Mouse (Mus musculus): ENCODE data around the gene Rac3. TPM values are rescaled to one million over a fixed set of nuclear protein-coding genes. Genes with fewer than 3 reads are reported as not detected.
"Not testable (repeated sequence)": the region's sequence is repeated elsewhere in the genome, so short reads cannot be mapped to it uniquely, and the experiment has no call there.

Gene Rac3
- not detected for polyA plus RNA-seq (2017; shearing (Covaris generic))

DNA sequence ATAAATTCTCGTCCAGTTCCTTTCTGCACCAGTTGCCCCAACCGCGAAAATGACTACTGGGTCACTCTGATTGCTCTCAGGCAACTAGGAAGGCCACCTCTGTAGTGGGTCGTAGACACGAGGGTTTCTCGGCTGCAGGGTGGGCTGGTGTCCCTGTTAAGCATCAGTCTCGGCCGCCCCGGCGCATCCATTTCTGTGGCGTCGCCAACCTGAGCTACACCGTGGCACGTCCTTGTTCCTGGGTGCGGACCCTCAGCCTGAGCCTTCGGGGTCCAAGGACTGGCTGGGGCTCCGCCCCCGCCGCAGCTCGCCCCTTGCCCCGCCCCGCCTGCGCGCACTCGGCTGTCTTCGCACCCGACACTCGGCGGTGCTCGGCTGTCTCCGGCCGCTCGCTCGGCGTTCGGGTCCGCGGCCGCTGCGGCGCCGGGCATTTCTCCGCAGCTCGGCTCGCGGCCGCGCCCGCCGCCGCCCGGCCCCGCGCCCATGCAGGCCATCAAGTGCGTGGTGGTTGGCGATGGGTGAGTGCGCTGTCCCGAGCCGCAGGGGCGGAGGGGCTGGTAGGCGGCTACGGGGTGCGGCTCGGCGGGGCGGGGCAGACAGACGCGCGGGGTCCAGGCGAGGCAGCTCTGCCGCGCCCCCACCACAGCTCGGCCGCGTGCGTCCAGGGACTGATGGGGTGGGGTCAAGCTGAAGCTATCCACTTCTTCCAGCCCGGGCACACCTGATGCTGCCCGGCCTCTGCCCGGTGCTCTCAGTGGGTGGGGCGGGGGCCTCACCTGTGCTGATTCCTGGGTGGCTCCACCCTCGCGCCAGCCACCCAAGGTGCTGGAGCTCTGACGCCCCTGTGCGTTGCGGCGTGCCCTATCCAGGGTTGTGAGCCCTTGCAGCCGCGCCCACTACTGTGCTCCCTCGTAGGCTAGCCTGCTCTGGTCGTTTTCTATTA lies at the start of gene Rac3:
Gene Rac3 (plus strand): TSS at position 347 of the 943 bp plus-strand sequence.
- ATAC-seq, result peak; percentile 26

DNA sequence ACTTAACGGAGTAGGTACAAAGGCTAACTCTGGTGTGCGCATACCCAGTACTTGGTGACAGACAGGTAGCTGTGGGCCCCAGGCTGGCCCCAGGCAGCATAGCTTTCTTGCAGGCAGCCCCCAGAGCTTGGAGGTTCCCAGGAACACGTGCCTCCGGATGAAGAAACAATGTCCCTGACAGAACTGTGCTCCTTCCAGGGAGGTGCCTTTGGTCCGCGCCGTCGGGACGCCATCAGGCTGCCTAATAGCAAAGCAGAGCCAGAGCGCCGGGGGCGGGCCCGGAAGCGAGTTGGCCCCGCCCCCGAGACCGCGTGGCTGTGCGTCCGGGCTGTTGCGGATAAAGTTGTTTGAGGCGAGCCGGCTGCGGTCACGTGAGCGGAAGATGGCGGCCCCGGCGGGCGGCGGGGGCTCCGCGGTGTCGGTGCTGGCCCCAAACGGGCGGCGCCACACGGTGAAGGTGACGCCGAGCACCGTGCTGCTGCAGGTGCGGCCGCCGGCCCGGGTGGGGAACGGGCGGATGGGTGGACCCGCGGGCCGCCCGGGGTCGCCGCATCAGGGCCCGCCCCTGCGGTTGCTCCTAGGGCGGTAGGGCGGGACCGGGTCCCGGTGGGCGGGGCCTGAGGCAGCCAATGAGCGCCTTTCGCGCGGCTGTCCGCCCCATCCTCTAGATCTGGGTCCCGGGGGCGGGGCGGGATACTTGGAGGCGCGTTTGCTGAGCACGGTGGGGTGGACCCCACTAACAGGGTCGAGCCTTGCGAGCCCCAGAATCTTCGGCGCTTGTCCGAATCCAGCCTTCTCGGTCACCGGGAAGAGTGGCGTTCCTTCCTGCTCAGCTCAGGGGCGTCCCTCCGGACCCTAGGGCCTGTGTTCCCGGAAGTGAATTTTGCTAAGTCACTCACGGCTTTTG lies 48.3 kb upstream of the Rac3 start, which contains the start of gene Aspscr1:
Gene Aspscr1 (plus strand): TSS at position 287 of the 907 bp plus-strand sequence.
- ATAC-seq, result peak; percentile 85

DNA sequence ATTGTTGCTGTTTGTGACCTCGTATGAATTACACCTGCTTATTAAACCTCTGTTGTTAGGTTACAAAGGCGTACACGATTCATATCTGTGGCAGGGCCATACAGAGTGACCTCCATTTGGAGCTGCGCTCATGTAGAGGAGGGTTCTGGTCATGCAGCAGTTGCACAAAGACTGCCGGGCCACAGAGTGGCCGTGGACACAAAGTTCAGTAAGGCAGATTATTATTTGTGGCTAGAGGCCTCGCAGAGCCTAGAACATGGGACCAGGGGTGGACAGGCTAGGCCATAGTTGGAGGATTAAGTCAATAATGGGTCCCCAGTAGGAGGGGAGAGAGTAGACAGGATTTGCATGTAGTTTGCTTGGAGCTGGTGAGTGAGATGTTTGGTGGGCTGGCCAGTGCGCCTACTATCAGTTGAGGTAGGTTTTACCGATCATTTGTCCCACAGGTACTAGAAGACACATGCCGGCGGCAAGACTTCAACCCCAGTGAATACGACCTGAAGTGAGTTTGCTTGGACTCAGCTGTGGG lies 47.6 kb upstream of the Rac3 start:
- ATAC-seq, result no peak

DNA sequence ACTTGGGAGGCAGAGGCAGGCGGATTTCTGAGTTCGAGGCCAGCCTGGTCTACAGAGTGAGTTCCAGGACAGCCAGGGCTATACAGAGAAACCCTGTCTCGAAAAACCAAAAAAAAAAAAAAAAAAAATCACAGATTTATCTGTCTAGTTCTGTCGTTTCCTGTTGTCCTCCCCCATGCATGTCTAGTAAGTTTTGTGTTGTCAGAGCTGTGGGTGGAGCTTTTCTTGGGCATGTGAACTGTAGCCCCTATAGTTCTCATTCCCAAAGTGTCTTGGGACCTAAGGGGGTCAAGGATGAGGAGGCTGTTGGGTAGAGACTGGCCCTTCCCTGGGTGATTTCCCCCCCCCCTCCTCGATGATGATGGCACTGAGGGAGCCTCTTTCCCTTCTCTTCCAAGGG lies 45.4 kb upstream of the Rac3 start:
- ATAC-seq, result not testable (repeated sequence)

DNA sequence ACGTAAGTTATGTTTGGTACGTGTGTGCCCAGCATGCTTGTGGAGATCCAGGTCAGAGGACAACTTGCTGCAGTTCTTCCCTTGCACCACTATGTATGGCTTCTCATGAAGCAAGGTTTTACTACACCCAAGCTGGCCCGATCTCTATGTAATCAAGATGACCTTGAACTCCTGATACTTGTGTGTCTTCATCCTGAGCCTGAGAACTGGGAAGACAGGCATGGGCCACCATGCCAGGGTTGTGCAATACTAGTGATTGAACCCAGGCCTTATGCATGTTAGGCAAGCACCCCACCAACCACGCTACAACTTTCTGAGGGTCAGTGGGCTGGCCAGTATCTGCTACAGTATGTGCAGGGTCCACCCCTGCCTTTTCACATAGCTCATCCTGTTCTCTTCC lies 44.3 kb upstream of the Rac3 start:
- ATAC-seq, result no peak

DNA sequence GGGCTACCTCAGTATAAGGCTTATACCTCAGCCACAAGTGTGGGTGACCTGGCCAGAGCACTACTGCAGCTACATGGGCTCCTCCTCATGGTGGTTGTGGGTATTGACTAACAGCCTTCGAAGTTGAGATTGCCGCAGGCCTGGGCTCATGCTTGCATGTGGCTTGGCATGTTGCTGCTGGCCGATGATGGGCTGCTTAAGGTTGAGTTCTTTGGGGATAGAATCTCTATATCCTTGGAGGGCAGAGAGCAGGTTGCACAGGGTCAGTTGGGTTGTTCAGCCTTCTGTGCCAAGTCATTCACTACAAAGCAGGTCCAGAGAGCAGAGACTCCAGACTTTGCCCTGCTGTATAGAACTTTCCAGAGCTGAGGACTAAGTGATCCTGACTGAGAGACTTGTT lies 41.4 kb upstream of the Rac3 start:
- ATAC-seq, result no peak

DNA sequence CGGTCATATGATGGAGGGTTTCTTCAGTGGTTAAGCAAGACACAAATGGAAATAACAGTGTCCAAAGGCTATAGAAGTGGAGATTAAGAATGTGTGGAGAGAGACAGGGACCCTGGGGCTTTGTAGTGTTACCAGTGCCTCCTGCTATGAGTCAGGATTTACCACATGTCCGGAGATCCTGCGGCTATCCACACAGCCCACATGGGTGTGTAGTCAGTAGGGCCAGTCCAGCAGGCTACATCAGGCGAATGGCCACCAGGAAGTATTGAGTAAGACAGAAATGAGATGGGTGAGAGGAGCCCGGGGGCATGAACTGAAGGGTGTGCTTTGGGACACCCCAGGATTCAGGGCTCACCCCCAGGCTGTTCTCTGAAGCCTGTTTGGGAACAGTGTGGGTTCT lies 38.6 kb upstream of the Rac3 start:
- no peak for ATAC-seq

DNA sequence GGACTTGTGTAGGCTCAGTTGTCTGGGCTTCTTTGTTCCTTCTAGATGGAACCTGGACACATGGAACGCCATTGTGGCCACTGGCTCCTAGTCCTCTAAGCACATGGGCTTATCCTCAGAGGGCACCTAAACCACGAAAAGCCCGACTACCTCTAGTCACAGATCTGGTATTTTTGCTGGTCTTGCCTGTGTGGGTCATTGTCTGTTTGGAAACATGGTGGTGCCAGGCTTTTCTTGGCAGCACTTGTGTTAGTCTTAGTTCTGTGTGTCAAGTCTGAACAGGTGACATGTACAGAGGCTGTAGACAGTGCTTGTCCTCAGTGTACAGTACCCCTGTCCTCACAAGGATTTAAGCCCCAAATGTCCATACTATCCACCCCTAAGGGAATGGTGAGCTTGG lies 37.7 kb upstream of the Rac3 start:
- no peak for ATAC-seq

DNA sequence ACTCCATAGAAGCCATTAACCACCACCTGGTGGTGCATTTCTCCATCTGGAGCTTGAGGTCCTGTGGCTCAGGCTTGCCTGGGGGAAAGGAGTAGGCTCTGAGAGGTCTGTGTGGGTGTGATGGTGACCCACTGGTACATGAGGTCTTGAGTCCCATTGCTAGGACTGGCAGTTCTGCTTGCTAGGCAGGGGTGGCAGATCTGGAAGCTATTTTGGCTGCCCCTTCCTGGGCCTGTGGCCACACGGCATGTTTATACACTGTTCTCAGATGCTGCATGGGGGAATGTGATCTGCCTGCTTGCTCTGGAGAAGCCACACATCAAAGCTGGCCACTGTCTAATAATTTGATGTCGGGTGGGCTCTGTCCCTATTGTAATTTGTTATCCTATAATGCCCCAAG lies 37.2 kb upstream of the Rac3 start:
- ATAC-seq, result no peak

DNA sequence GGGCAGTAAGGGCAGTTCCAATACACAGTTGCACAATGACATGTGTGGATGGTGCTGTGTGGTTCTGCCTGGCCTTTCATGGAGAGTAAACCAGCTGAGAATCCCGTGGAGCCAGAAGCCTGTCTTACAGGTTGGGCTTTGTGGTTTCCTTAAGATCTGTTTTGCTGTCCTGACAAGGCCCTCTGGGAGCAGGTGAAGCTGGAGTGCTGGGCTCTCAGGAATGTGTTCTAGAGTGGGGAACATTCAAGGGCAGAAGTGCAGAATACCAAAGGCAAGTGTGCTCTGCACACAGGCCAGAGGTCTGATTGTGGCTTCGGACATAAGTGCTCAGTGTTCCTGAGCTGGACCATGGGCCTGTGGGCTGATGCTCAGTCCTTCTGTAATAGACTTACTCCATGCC lies 36.6 kb upstream of the Rac3 start:
- no peak for ATAC-seq

DNA sequence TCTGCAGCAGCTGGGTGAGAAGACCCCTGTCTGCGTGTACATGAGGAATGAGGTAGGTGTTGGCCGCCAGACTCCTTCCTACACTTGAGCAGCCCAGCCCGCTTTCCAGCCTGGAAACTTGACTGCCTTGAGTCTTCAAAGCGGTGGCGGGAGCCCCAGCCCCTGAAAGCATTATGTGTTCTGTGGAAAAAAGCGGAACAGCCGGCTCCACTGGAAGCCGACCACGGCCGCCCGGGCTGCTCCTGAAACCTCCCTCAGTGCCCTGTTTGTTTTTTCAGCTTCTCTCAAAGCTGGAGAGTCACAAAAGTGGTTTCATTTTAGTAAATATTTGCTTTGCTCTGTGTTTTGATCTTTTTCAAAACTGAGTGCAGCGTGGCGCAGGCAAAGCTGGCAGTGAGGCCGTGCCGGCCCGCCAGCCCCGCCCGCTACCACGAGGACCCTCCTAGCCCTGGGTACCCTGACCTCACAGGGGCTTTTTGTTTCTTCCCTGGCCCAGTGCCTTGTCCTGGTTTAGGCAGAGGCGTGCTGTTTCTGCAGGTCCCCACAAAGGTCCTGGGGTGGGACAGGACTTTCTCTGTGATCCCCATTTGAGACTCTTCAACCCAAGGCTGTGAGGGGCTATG lies 34.5 kb upstream of the Rac3 start:
- ATAC-seq, result no peak

DNA sequence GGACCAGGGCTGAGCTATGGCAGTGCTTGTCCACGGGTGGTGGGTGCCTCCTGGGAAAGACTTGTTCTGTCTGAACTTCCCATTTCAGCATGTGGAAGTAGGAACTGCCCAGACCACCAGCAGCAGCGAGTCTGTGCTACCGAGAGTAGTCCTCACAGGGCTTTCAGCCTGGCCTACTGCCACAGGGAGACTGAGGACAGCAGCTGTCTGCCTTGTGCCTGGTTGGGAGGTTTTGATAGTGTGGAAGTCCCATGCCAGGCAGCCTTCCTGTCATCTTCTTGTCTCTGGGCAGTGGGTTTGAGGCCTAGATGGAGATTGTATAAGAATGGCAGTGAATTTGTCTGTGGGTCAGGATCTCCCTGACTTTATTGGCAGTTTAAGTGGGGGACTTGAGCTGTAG lies 31.9 kb upstream of the Rac3 start:
- ATAC-seq, result no peak

DNA sequence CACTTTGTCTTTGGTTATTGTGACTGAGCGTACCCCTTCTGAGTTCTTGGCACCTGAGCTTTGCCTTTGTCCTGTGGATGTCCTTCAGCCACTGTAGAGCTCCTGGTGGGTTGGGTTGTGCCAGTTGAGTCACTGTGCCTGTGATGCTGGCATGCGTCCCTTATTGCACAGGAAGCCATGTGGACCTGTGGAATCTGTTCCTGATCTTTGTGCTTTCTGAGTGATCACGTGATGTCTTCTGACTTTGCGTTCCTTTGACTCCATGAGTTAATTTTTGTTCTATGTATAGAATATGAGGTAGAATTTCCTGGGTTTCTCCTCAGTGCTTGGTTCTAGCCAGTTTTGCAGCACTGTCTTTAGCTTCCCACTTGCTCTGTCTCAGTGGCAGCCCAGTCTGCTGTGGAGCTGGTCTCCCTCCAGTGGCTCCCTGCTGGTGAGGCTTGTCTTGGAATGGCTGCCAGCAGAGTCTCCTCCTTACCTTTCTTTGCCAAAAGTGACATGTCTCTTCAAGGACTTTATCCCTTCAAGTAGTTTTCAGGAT lies 28.7 kb upstream of the Rac3 start:
- ATAC-seq, result no peak

DNA sequence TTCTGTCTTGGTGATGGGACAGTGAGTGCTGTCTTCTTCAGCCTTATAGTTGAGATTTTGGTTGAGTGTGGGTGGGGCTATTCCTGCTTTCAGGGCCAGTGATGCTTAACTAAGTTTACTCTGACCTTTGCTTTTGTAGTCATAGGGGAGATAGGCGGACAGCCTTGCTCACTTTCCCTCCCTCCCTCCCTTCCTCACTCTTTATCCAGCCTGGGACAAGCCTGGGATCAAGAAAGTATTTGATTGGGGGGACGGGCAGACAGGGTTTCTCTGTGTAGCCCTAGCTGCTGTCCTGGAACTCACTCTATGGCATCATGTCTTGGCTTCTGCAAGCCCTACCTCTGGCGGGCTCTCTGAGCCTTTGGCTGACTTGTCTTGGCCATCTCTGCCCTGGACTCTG lies 27.8 kb upstream of the Rac3 start:
- ATAC-seq, result no peak

DNA sequence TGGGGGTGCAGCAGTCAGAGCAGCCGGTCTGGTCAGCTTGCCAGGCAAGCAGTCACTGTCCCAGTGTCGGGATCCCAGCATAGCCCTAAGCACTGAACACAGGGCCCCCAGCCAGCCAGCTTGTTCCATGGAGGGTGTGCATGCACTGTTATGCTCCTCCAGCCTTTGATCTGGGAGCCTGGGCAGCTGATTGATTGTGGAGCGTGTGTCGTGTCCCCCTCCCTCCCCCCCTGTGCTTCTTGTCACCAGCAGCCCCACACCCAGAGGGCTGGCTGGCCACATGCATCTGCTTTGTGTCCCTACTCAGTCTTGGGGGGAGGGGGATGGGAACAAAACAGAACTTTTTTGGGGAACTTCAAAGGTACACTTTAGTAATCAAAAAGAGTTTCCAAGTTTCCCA lies 26.1 kb upstream of the Rac3 start:
- no peak for ATAC-seq

DNA sequence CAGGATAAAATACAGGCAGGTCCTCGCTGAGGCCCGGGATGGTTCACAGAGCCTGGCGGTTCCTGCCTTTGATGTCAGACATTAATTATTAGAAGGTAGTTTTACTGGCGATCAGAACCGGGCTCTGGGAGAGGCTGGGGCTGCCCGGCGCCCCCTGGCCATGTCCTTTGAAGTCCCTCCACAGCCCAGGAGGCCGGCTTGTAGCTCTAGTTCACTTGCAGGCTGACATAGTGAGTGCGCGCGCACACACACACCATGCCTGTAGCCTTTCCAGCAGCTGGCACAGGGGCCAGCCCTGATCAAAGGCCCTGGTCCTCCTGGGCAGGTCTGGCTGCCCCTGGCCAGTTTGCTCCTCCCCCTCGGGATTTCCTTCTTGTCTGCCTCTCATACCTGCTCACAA lies 25.6 kb upstream of the Rac3 start:
- no peak for ATAC-seq

DNA sequence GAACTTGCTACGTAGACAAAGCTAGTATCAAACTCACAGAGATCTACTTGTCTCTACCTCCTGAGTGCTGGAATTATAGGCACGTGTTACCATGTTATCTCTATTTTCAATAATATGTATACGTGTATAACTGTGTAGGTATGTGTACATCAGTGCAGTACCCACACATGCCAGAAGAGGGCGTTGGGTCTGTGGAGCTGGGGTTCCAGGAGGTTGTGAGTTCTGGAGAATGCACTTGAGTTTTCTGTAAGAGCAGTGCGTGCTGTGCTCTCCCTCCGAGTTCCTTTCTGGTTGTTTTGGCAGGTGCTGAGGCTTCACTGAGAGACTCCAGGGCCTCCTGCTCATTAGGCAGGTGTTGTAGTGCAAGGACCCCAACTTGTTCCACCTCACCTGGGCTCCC lies 24.7 kb upstream of the Rac3 start:
- no peak for ATAC-seq

DNA sequence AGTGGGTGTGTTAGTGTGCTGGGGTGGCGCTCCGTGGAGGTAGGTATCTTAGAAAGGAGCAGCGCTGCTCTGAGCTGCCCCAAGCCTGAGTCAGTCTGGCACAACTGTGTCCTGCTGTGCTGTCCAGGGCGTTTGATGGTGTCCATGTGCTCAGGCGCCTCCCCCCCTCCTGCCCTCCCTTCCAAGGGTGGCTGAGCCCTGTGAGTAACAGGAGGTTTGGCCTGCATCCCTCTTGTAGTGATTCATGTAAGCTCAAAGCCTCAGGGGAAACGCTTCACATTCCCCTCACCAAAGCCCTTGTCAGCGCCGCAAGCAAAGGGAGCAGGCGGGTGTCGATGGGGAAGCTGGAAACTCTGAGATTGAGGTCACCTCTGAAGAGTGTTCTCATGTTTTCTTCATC lies 23.5 kb upstream of the Rac3 start:
- no peak for ATAC-seq

DNA sequence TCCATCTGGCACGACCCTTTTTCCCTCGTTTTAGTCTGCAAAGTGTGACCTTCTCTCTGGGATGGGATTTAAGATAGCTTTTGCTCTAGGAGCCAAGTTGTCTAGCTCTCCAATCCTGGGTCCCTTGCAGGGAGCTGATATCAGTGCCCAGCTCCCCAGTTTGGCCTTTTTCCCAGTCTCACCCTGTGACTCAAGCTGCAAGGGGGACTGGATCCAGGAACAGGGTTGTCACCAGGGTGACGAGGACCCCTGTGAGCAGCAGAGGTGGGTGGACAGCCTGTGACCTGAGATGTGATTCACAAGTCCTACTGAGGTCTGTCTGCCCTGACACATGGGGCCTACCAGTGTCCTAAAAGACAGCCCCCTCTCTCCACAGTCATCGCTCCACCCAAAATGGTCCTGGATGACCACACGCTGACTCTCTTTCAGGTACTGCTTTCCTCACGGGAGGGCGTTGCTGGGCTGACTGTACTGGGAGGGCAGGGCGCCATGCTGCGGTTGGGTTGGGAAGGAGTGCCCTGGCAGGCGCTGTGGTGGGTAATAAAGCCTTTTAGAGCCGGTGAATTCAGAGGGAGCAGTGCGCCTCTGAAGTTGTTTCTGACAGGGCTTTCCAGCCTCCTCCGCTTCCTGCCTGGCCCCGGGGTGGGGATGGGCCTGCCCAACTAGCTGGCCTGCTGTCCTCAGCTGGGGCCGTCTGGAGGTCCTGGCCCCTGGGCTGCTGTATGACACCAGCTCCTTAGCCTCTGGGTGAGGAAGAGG lies 17.4 kb upstream of the Rac3 start:
- no peak for ATAC-seq

DNA sequence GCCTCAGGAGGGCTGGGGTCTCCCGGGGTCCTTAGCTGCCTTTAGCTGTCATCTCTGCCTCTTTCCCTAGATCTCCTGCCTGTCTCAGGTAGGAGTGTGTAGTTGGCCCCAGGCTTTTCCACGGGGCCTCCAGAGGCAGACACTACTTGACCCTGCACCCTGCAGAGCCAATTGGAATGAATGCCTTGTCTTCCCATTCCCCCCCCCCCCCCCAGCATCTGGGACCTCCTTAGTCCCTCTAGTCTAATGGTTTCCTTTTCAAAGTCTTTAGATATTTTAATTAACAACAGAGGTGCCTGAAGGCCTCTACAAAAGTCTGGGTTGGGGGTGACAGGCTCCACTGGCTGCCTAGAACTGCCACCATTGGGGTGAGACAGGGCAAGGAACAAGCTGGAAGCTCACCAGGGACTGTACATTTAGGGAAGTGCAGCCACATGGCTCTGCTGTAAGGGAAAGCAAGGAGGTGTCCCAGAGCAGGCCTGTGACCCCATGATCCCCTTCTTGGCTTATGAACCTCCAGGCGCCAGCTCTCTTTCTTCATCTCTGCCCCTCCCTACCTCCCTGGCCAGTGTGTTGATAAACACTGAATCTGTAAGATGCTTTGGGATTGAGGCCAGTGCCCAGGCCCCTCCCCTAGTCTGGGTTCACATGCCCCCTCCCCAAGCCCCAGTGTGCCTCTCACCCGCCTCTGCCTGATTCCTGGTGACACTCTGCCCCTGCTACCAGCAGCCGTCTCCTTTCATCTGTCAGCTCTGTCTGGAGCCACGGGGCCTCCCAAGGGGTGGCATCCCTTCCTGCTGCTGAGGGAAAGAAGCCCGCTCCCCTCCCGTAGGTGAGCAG lies 16.6 kb upstream of the Rac3 start:
- ATAC-seq, result no peak

DNA sequence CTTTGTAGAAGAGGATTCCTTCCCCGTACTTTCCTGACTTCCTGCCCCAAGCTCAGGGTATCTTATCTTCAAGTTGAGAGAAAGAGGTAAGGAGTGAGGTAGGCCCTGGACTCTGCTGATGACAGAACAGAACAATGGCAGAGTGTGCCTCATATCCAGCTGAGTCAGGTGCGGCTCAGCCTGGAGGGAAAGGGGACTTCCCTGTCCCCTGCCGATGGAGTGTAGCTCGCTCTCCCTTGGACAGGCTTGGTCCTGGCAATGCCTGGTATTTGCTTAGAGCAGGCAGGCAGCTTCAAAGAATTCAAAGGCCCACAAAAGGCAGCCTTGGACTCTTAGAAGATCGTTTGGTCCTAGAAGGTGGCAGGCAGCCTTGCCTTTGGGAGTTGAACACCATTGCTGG lies 15.2 kb upstream of the Rac3 start:
- no peak for ATAC-seq
